ENCODE assay signal across 11 mouse cellular contexts in genomic region chr15:78532566-78533345, GRCm38 (mm10). TPM values are rescaled to one million over a fixed set of nuclear protein-coding genes. Genes with fewer than 3 reads are reported as not detected.
DNase-seq lines count a peak whose midpoint lies in the region; ATAC-seq and TF ChIP-seq lines count a peak whose summit lies in the region.
"Had no signal": no experiment of that assay in that cellular context is flagged by ENCODE, and none has a peak within 500 bp of the region (broad histone marks: within the 10 kb centered on the region; RNA-seq: fewer than 3 reads in every experiment).

No protein-coding gene starts in this region.

- no peak overlapping the region for H3K4me2 ChIP-seq in heart, embryonic 13.5 days
- no peak overlapping the region for H3K4me2 ChIP-seq in embryonic facial prominence, embryonic 15.5 days (replicated peaks)
- H3K4me2 ChIP-seq in midbrain, embryonic 11.5 days, result no peak overlapping the region

- peaks cover 3% of the 10 kb centered on the region for H3K27me3 ChIP-seq in heart, embryonic 13.5 days (replicated peaks)
- no peaks in the 10 kb centered on the region for H3K27me3 ChIP-seq in embryonic facial prominence, embryonic 15.5 days
- H3K27me3 ChIP-seq in liver, adult 2 months (ENCODE audit: control insufficient read depth, insufficient read depth, low read length), result no peaks in the 10 kb centered on the region
- peaks cover 11% of the 10 kb centered on the region; the same call in 1 of the 2 replicates for H3K27me3 ChIP-seq in midbrain, embryonic 11.5 days (ENCODE audit: control insufficient read depth, insufficient read depth, low read length)
- no peaks in the 10 kb centered on the region for H3K27me3 ChIP-seq in thymus, adult 2 months (ENCODE audit: control insufficient read depth, insufficient read depth, low read length)

- no peaks in the 10 kb centered on the region for H3K9me3 ChIP-seq in heart, embryonic 13.5 days
- H3K9me3 ChIP-seq in embryonic facial prominence, embryonic 15.5 days (replicated peaks), result no peaks in the 10 kb centered on the region
- H3K9me3 ChIP-seq in midbrain, embryonic 11.5 days (ENCODE audit: control insufficient read depth, low read length), result no peaks in the 10 kb centered on the region

- ATAC-seq in heart, embryonic 13.5 days (ENCODE audit: extremely low read depth, insufficient number of reproducible peaks, low FRiP score, low TSS enrichment), result no peak
- no peak for ATAC-seq in embryonic facial prominence, embryonic 15.5 days (ENCODE audit: insufficient number of reproducible peaks, low FRiP score, low TSS enrichment, low read depth)
- no peak for ATAC-seq in midbrain, embryonic 11.5 days (ENCODE audit: low FRiP score)

- H3K79me2 ChIP-seq in liver, adult 2 months (ENCODE audit: control insufficient read depth, insufficient read depth, low read length), result no peaks in the 10 kb centered on the region

- TF ChIP-seq CTCF in liver, adult 2 months (IDR thresholded peaks at IDR 0.05; ENCODE audit: low read depth, low read length), result no peak
- TF ChIP-seq CTCF in thymus, adult 2 months (IDR thresholded peaks at IDR 0.05; ENCODE audit: borderline replicate concordance, control insufficient read depth, extremely low read depth, insufficient read depth, low read length, poor library complexity), result no peak

- H3K4me3 ChIP-seq in heart, embryonic 13.5 days, result no peak overlapping the region
- no peak overlapping the region for H3K4me3 ChIP-seq in embryonic facial prominence, embryonic 15.5 days (replicated peaks)
- H3K4me3 ChIP-seq in liver, adult 2 months (ENCODE audit: insufficient read depth, low read depth, low read length), result no peak overlapping the region
- no peak overlapping the region for H3K4me3 ChIP-seq in midbrain, embryonic 11.5 days (ENCODE audit: low read depth, low read length)
- H3K4me3 ChIP-seq in thymus, adult 2 months (ENCODE audit: control insufficient read depth, insufficient read depth, low read length), result no peak overlapping the region

- H3K27ac ChIP-seq in heart, embryonic 13.5 days (replicated peaks), result no peak overlapping the region
- H3K27ac ChIP-seq in embryonic facial prominence, embryonic 15.5 days (replicated peaks), result 0 out of 2 replicates have a peak overlapping the region, but pooled peaks have one; percentile 29
- H3K27ac ChIP-seq in liver, adult 2 months (replicated peaks; ENCODE audit: insufficient read depth, low read depth, low read length), result peak overlapping the region; percentile 97
- no peak overlapping the region for H3K27ac ChIP-seq in midbrain, embryonic 11.5 days (ENCODE audit: low read depth, low read length)
- no peak overlapping the region for H3K27ac ChIP-seq in thymus, adult 2 months (ENCODE audit: control insufficient read depth, insufficient read depth, low read length)
- H3K27ac ChIP-seq: macrophage had no signal

- 68% methylated on average over 10 of the region's 10 CpGs for WGBS in heart, embryonic 13.5 days
- 69% methylated on average over 10 of the region's 10 CpGs for WGBS in embryonic facial prominence, embryonic 15.5 days
- WGBS in liver, adult 2 months, result 23% methylated on average over 10 of the region's 10 CpGs
- WGBS in midbrain, embryonic 11.5 days, result 70% methylated on average over 10 of the region's 10 CpGs
- 87% methylated on average over 10 of the region's 10 CpGs for WGBS in thymus, adult 2 months

- no peak for TF ChIP-seq POLR2A in liver, adult 2 months (IDR thresholded peaks at IDR 0.05; ENCODE audit: extremely low read depth, insufficient read depth, low read length)
- TF ChIP-seq POLR2A in thymus, adult 2 months (IDR thresholded peaks at IDR 0.05; ENCODE audit: control insufficient read depth, extremely low read depth, insufficient read depth, low read length, poor library complexity), result no peak

- H3K9ac ChIP-seq in heart, embryonic 13.5 days, result 0 out of 2 replicates have a peak overlapping the region, but pooled peaks have one; percentile 25
- no peak overlapping the region for H3K9ac ChIP-seq in embryonic facial prominence, embryonic 15.5 days
- peak overlapping the region; percentile 64 for H3K9ac ChIP-seq in liver, adult 2 months (ENCODE audit: low read depth, low read length)
- H3K9ac ChIP-seq in midbrain, embryonic 11.5 days (ENCODE audit: low read length), result peak overlapping the region; percentile 9; the same call in 1 of the 2 replicates

- H3K36me3 ChIP-seq in heart, embryonic 13.5 days, result no peaks in the 10 kb centered on the region
- H3K36me3 ChIP-seq in embryonic facial prominence, embryonic 15.5 days, result no peaks in the 10 kb centered on the region
- H3K36me3 ChIP-seq in liver, adult 2 months (ENCODE audit: control insufficient read depth, insufficient read depth, low read length), result no peaks in the 10 kb centered on the region
- no peaks in the 10 kb centered on the region for H3K36me3 ChIP-seq in midbrain, embryonic 11.5 days (ENCODE audit: control insufficient read depth, insufficient read depth, low read length)
- H3K36me3 ChIP-seq in thymus, adult 2 months (ENCODE audit: control insufficient read depth, insufficient read depth, low read length), result no peaks in the 10 kb centered on the region

- intact Hi-C loops in left cerebral cortex, postnatal 25 days (cut with DNase I), result loop anchor here (2.0 to 5.0 kb wide), 2 partner anchors 18 to 85 kb away; no protein-coding TSS in a partner anchor

- H3K4me1 ChIP-seq in heart, embryonic 13.5 days, result peaks cover 40% of the 10 kb centered on the region
- H3K4me1 ChIP-seq in embryonic facial prominence, embryonic 15.5 days, result peaks cover 42% of the 10 kb centered on the region
- H3K4me1 ChIP-seq in liver, adult 2 months (ENCODE audit: control insufficient read depth, insufficient read depth, low read length), result peaks cover 21% of the 10 kb centered on the region
- peaks cover 25% of the 10 kb centered on the region for H3K4me1 ChIP-seq in midbrain, embryonic 11.5 days (ENCODE audit: control insufficient read depth, insufficient read depth, low read length)
- H3K4me1 ChIP-seq in thymus, adult 2 months (replicated peaks; ENCODE audit: control insufficient read depth, insufficient read depth, low read length), result peaks cover 17% of the 10 kb centered on the region

- DNase-seq in heart, adult 11 months, result no peak
- peak; percentile 90 for DNase-seq in liver, adult 2 months (ENCODE audit: extremely low read depth, low read depth, low spot score)
- peak; percentile 76 for DNase-seq in midbrain, embryonic 11.5 days (ENCODE audit: low spot score, missing footprints)
- DNase-seq in left cerebral cortex, postnatal 25 days (ENCODE audit: low spot score in 2 of 2), result no peak
- DNase-seq in thymus, adult 2 months, result no peak
- no peak for DNase-seq in heart, adult 9 months (ENCODE audit: low spot score in 2 of 2)

RNA-seq across cellular contexts. Expression of gene C1qtnf6, which starts 1.5 kb away (rescaled TPM):
- 28.7 and 31.8 TPM in 2 replicates for polyA plus RNA-seq in heart, embryonic 13.5 days (2015; fragmentation: Nextera tagmentation; extraction: Ambion mirVana)
- 64.2 and 65.9 TPM in 2 replicates for polyA plus RNA-seq in embryonic facial prominence, embryonic 15.5 days (2015; fragmentation: Nextera tagmentation; extraction: Ambion mirVana)
- total RNA-seq in liver, adult 2 months (2014; rRNA removed), result 0.28 and 0.54 TPM in 2 replicates
- polyA plus RNA-seq in liver, adult 2 months (2012; rRNA removed), result 2.2 and 2.5 TPM in 2 replicates
- 10.5 and 12.1 TPM in 2 replicates for polyA plus RNA-seq in midbrain, embryonic 11.5 days (2014; fragmentation: Nextera tagmentation; extraction: Ambion mirVana)
- 1 to 10 TPM; 3.2 to 3.3 TPM for total RNA-seq in left cerebral cortex, postnatal 25 days (2021)
- 12.5 and 13.5 TPM in 2 replicates for polyA plus RNA-seq in thymus, adult 2 months (2012; rRNA removed)

RNA-seq across cellular contexts. Expression of gene Sstr3, which starts 11.7 kb away (rescaled TPM):
- polyA plus RNA-seq in heart, embryonic 13.5 days (2015; fragmentation: Nextera tagmentation; extraction: Ambion mirVana), result 0.09 TPM in 1 of 2 replicates, not detected in the other
- polyA plus RNA-seq in embryonic facial prominence, embryonic 15.5 days (2015; fragmentation: Nextera tagmentation; extraction: Ambion mirVana), result not detected in 2 replicates
- total RNA-seq in liver, adult 2 months (2014; rRNA removed), result under 0.01 TPM in 1 of 2 replicates, not detected in the other
- not detected in 2 replicates for polyA plus RNA-seq in liver, adult 2 months (2012; rRNA removed)
- not detected in 2 replicates for polyA plus RNA-seq in midbrain, embryonic 11.5 days (2014; fragmentation: Nextera tagmentation; extraction: Ambion mirVana)
- total RNA-seq in left cerebral cortex, postnatal 25 days (2021), result 10 to 100 TPM; 19.8 to 22.0 TPM
- polyA plus RNA-seq in thymus, adult 2 months (2012; rRNA removed), result 1.6 and 2.2 TPM in 2 replicates
- polyA plus RNA-seq: C2C12, macrophage had no signal

RNA-seq across cellular contexts. Expression of gene Il2rb, which starts 37.7 kb away (rescaled TPM):
- polyA plus RNA-seq in heart, embryonic 13.5 days (2015; fragmentation: Nextera tagmentation; extraction: Ambion mirVana), result 0.04 TPM in 1 of 2 replicates, not detected in the other
- polyA plus RNA-seq in embryonic facial prominence, embryonic 15.5 days (2015; fragmentation: Nextera tagmentation; extraction: Ambion mirVana), result 0.24 and 0.41 TPM in 2 replicates
- 0.83 and 1.1 TPM in 2 replicates for total RNA-seq in liver, adult 2 months (2014; rRNA removed)
- 2.4 and 4.0 TPM in 2 replicates for polyA plus RNA-seq in liver, adult 2 months (2012; rRNA removed)
- polyA plus RNA-seq in midbrain, embryonic 11.5 days (2014; fragmentation: Nextera tagmentation; extraction: Ambion mirVana), result not detected in 2 replicates
- total RNA-seq in left cerebral cortex, postnatal 25 days (2021), result under 1 TPM in 1 of 2 experiments, not detected in 1; 0.23 TPM
- polyA plus RNA-seq in thymus, adult 2 months (2012; rRNA removed), result 49.7 and 53.7 TPM in 2 replicates
- total RNA-seq: gastrocnemius, postnatal 14 days had no signal

RNA-seq across cellular contexts. Expression of gene Rac2, which starts 39.8 kb away (rescaled TPM):
- polyA plus RNA-seq in heart, embryonic 13.5 days (2015; fragmentation: Nextera tagmentation; extraction: Ambion mirVana), result 7.6 and 8.9 TPM in 2 replicates
- 34.6 and 37.1 TPM in 2 replicates for polyA plus RNA-seq in embryonic facial prominence, embryonic 15.5 days (2015; fragmentation: Nextera tagmentation; extraction: Ambion mirVana)
- total RNA-seq in liver, adult 2 months (2014; rRNA removed), result 2.8 and 4.5 TPM in 2 replicates
- polyA plus RNA-seq in liver, adult 2 months (2012; rRNA removed), result 30.8 and 35.9 TPM in 2 replicates
- 4.3 and 8.5 TPM in 2 replicates for polyA plus RNA-seq in midbrain, embryonic 11.5 days (2014; fragmentation: Nextera tagmentation; extraction: Ambion mirVana)
- 1 to 10 TPM; 1.9 to 2.9 TPM for total RNA-seq in left cerebral cortex, postnatal 25 days (2021)
- polyA plus RNA-seq in thymus, adult 2 months (2012; rRNA removed), result 1,833 and 1,914 TPM in 2 replicates
- polyA plus RNA-seq: C2C12 had no signal

Comparison
In these comparisons a context has a peak if more than half of its experiments do, and no peak if none do; other contexts are left out.
1. H3K27ac ChIP-seq: peak in embryonic facial prominence, embryonic 15.5 days (single experiment) and liver, adult 2 months (single experiment); none in heart, embryonic 13.5 days (single experiment), midbrain, embryonic 11.5 days (single experiment) and thymus, adult 2 months (single experiment).
2. DNase-seq: peak in liver, adult 2 months (single experiment) and midbrain, embryonic 11.5 days (single experiment); none in heart, adult 11 months (single experiment), left cerebral cortex, postnatal 25 days (0 of 2), thymus, adult 2 months (single experiment) and heart, adult 9 months (0 of 2).
3. RNA of gene Il2rb, which starts 37.7 kb away (polyA plus RNA-seq): 49.7 to 53.7 TPM in thymus, adult 2 months; 2.4 to 4.0 TPM in liver, adult 2 months, 0.24 to 0.41 TPM in embryonic facial prominence, embryonic 15.5 days, 0.04 TPM in heart, embryonic 13.5 days and not detected in midbrain, embryonic 11.5 days; every median in the first group is over 10 times any median in the second.